Mouse (Mus musculus): Measurements from ENCODE around the gene Btbd18.

The Btbd18 gene

DNA sequence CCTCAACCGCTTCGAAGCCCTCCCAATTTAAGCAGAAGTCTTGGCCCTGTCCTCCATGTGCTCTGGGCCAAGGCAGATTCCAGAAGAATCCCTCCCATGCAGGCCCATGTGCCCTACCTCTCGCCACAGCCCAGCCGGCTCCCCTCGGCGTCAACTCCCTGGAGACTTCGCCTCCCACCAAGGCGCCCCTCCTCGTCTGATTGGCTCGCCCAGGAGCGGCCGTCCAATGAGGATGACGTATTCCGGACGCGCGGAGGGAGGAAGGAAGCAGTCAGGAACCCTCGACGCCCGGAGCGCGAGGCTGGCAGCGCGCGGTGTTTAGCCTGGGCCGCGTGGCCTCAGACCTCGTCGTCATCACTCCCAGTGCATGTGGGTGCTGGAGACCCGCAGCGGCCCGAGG, at the start of gene Btbd18:
Btbd18 (plus strand) TSS at position 274 of the 400 bp plus-strand sequence.
- no peak for DNase-seq

- DNase-seq = peak; percentile 60 to 69
These were observed 46.1 kb upstream of the Btbd18 start for GRCm38 (mm10) chr2:84612764-84613163.

GRCm38 (mm10) chr2:84617637-84618515, 41.0 kb upstream of the Btbd18 start:
- DNase-seq = peak; percentile 60 to 69

DNA sequence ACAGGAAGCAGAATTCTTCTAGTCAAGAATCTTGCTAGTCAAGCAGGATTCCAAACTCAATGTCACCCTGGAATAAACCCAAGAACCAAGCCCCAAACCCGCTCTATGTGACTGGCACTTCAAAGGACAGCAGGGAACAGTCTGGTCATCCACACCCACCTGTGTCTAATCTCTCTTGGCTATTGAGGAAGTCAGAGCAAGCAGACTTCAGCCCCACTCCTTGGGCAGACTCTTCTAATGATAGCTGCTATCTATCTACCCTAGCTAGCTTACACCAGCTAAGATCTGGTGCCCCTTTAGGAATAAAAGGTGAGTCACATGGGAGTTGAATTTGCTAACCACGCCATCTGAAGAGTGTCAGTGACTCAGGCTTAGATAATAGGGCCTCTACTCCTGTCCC, 40.0 kb upstream of the Btbd18 start:
- DNase-seq = peak; percentile 41 to 67

- DNase-seq = no peak
These were observed 39.1 kb upstream of the Btbd18 start for GRCm38 (mm10) chr2:84619646-84620340.

DNA sequence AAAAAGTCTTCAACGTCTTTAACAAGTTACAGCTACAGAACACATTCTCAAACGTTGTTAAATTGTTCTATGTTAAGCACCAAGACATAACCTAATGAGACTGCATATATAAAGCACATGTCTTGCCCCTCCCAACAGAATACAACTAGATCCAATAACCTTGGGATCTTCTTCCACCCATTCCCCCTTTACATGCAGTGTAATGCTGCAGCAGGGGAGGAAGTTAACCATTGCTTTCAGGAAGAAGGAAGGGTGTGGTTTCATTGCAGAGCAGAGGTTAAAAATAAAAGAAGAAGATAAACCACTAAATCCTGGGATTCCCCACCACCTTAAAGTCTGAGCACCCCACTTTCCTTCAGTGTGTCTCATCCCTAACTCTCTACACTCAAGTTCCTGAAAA, 36.2 kb upstream of the Btbd18 start:
- DNase-seq = no peak

GRCm38 (mm10) chr2:84623428-84624119, 35.3 kb upstream of the Btbd18 start:
- DNase-seq = no peak

DNA sequence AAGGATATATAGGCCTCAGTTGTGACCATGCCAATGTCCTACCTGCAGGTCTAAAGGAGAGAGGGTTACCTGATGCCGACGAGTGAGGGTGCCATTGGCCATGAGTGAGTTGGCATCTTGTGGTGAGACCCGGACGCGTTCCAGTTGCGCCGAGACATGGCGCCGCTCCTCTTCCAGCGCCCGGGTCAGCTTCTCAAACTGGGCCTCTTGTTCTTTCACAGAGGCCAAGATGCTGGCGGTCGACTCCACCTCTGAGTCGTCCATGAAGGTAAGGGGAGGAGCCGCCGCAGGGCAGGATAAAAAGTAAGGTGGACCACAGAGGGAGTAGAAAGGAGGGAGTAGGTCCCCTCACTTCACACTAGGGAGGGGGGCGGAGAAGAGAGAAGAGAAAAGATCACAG, 34.7 kb upstream of the Btbd18 start:
- DNase-seq = peak in 1 of 2 experiments; percentile 18

DNA sequence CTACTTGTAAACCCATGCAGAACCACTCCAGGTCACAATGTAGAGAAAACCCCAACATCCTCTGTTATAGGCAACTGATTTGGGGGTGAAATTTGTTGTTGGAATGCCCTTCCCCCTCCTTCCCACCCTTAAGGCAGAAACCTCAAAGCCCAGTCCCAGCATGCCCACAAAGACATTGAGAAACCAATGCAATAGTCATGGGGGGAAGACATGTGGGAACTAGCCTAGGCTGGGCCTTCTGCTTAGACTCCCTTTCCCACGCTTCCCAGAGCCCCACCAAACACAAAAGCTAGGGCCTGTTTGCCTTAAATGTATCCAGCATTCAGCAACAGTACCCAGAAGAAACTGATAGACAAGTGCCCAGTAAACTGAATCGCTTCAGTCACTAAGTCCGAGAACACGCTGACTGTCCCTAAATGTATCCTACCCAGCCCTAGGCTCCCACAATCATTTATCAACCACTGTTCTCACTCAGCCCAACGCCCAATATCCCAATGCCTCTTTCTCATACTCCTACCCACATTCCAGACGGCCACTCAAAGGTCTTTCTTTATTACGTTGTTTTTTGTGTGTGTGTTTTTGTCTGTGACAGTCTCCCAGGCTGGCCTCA, 32.4 kb upstream of the Btbd18 start:
- DNase-seq = no peak

DNA sequence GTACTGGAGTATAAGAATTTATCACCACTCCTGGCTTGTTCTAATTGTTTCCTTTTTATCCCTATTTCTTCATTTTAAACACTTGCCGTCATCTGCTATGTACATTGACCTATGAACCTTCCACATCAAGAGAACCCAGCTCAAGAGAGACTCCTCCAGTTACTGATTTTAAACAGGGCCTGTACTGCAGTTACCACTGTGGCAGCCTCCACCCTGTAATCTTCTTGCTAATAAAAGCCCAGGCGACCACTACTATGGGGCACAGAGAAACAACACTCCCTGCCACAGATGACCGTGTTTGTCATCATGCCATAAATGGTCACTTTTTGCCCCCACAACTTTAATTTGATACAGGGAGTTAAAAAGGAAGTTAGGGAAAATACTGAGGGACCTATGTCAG, 31.8 kb upstream of the Btbd18 start:
- DNase-seq = no peak

DNA sequence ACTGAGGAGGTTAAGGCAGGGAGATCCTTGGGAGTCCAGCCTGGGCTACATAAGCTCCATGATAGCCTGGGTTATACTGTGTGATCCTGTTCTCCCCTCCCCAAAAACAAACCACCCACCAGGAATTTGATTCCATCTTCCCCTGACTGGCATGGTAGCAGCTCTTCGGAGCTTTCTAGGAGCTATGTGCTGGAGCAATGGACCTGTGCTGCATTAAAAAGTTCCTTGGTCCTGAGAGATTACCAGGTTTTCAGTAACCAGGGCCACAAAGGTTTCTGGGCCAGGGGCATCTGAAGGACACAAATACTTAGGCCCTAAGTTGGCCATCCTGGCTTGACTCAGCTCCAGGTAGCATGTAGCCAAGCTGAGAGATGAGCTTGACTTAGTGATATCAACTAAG, 26.9 kb upstream of the Btbd18 start:
- no peak for DNase-seq

DNA sequence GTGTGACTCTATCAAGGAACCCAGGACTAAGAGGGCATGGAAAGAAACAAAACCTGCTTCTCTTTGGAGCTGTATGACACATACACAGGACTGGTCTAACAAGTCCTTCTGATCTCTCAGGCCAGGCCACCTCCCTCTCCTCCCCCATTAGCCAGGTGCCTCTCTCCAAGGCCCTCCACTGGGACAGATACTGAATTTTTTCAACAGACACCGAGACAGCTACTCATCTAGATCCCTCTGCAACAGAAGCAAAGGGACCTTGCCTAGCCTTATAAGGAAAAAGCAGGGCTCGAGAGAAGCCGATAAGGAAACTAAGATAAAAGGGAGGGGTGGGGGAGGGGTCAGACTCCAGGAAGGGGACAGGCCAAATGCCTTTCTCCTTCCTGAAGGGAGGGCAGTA, 25.9 kb upstream of the Btbd18 start:
- peak in 1 of 2 experiments; percentile 30 for DNase-seq

- no peak for DNase-seq
These were observed 24.9 kb upstream of the Btbd18 start for GRCm38 (mm10) chr2:84634006-84634405.

- DNase-seq = peak in 1 of 2 experiments; percentile 31
These were observed 23.9 kb upstream of the Btbd18 start for GRCm38 (mm10) chr2:84634934-84635482.

- DNase-seq = peak; percentile 97 to 98
These were observed 23.3 kb upstream of the Btbd18 start for GRCm38 (mm10) chr2:84635611-84636010.

GRCm38 (mm10) chr2:84636231-84636741, 22.6 kb upstream of the Btbd18 start:
- DNase-seq = peak; percentile 66 to 83

GRCm38 (mm10) chr2:84637452-84638165, 21.3 kb upstream of the Btbd18 start:
- peak in 1 of 2 experiments; percentile 56 for DNase-seq

GRCm38 (mm10) chr2:84638428-84639220, 20.3 kb upstream of the Btbd18 start:
- no peak for DNase-seq

GRCm38 (mm10) chr2:84640833-84641232, 18.0 kb upstream of the Btbd18 start:
- DNase-seq = no peak

DNA sequence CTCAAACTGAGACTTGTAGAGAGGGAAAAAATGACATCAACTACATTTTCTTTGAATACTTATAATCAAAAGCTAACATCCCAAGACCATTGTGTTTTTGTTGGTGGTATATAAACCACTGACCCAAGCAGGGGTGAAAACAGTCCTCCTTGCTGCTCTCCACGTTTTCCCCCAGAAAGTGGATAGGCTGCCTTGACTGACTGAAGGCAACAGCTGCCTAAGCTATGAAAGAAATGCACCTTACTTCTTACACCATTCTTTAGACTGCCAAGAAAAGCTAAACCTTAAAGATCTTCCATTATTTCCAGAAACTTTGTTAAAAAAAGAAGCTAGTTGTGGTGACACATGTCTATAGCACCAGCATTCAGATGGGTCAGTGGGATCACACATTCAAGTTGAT, 12.7 kb upstream of the Btbd18 start:
- no peak for DNase-seq

DNA sequence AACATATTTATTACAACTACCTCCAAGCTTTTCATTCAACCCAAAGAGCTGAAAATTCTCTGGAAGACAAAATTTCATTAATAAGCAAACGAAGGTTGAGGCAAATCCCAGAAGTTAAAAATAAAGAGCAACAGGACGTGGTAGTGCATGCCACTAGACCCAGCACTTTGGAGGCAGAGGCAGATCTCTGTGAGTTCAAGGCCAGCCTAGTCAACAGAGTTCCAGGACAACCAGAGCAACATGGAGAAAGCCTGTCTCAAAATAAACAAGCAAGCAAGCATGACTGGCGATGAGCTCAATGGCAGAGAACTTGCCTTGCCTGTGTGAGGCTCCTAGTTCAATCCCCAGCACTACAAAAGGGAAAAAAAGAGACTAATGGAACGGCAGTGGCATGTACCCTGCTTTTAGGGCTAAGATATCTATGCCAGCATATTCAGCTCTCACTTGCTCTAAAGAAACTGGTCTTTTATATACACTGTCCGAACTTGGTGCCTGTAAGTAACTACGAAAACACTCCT, 11.8 kb upstream of the Btbd18 start:
- no peak for DNase-seq
